Mouse (Mus musculus) spleen, postnatal 10 days (tissue): ENCODE measurements around the gene Egfl7.
A peak's percentile ranks its signal among the peaks of the same experiment; 100 is the strongest.

Experiments
- DNase-seq, 2 experiments: peaks; one replicate each; pipeline ENCODE4 v3.0.0; 2021 to 2022; ENCODE audit warnings: low spot score in 2 of 2

The Egfl7 gene

GRCm38 (mm10) chr2:26638572-26638971 is 58.8 kb downstream of the Egfl7 start:
- DNase-seq, result no peak

GRCm38 (mm10) chr2:26639083-26639482 is 59.3 kb downstream of the Egfl7 start:
- DNase-seq, result peak; percentile 29 to 72

GRCm38 (mm10) chr2:26639838-26640830 is 60.3 kb downstream of the Egfl7 start:
- DNase-seq, result peak; percentile 95 to 98

DNA sequence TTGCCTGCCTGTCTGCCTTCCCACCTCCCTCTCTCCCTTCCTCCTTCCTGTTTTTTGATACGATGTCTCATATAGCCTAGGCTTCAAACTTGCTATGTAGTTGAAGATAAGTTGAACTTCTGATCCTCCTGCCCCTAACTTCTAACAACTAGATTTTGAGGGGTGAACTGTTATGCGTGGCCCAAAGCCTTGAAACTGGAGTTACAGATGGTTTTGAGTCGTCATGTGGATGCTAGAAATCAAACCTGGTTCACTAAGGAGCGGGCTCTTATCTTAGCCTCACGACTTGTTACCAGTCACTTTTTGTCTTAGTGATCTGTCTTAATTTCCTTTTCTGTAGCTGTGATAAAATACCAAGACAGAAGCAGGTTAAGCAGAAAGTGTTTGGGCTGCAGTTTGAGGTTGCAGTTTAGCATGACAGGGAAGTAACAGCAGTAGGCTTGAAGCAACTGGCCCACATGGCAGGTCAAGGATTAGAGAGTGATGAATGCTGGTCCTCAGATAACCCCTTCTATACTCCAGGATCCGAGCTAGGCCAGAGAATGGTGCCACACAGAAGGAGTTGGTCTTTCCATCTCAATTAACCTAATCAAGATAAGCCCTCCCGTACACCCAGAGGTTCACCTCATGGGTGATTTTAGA is 61.3 kb downstream of the Egfl7 start:
- DNase-seq, result no peak
